Mouse (Mus musculus): ENCODE measurements at regions not wholly inside any gene's neighbourhood (a gene's known extent, or its start where the extent isn't known, plus 50 kb on each side); places are given as distances from the start of the nearest gene placed in this dataset.
A peak's percentile ranks its signal among the peaks of the same experiment; 100 is the strongest.
"Not testable (repeated sequence)": the region's sequence is repeated elsewhere in the genome, so short reads cannot be mapped to it uniquely, and the experiment has no call there.

DNA sequence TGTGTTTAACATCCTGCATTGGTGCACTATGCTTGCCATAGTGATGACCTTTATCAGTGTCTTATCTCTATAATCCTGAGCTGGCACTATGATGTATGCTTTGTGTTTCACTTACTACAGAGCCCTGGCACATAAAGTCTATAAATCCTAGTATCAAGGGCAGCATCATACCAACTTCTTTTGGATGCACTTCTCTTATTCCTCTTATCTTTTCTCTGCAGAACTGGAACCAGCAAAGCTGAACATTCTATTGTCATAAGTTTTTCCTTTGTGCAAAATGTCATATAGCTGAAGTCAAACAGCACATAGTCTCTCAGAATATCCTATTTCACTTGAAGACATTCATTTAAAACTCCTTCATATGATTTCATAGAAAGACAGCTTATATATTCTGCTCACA is 563.3 kb upstream of the Foxg1 start:
- H3K4me2 ChIP-seq (replicated peaks; ENCODE audit: low read depth, low read length) = no peak overlapping the region
- H3K36me3 ChIP-seq (ENCODE audit: control insufficient read depth, insufficient read depth, low read length) = no peaks in the 10 kb centered on the region
- H3K27ac ChIP-seq (ENCODE audit: low read depth, low read length) = no peak overlapping the region
- ATAC-seq (ENCODE audit: low FRiP score) = no peak
- H3K27me3 ChIP-seq (ENCODE audit: control insufficient read depth, insufficient read depth, low read length) = no peaks in the 10 kb centered on the region
- H3K9ac ChIP-seq (ENCODE audit: low read depth, low read length) = no peak overlapping the region
- H3K4me1 ChIP-seq (replicated peaks; ENCODE audit: control insufficient read depth, insufficient read depth, low read length) = no peaks in the 10 kb centered on the region
- no peak for DNase-seq (ENCODE audit: low spot score)
- no peaks in the 10 kb centered on the region for H3K9me3 ChIP-seq (ENCODE audit: control insufficient read depth, low read length)
- H3K4me3 ChIP-seq (ENCODE audit: low read depth, low read length) = no peak overlapping the region

GRCm38 (mm10) chr12:48820206-48820605 is 562.3 kb upstream of the Foxg1 start:
- DNase-seq (ENCODE audit: low spot score) (no peak), ATAC-seq (ENCODE audit: low FRiP score) (no peak)
- Histone ChIP-seq H3K4me3 (ENCODE audit: low read depth, low read length) (no peak overlapping the region), H3K36me3 (ENCODE audit: control insufficient read depth, insufficient read depth, low read length) (no peaks in the 10 kb centered on the region), H3K9me3 (ENCODE audit: control insufficient read depth, low read length) (no peaks in the 10 kb centered on the region), H3K9ac (ENCODE audit: low read depth, low read length) (no peak overlapping the region), H3K27me3 (ENCODE audit: control insufficient read depth, insufficient read depth, low read length) (no peaks in the 10 kb centered on the region), H3K4me1 (replicated peaks; ENCODE audit: control insufficient read depth, insufficient read depth, low read length) (no peaks in the 10 kb centered on the region), H3K4me2 (replicated peaks; ENCODE audit: low read depth, low read length) (no peak overlapping the region), H3K27ac (ENCODE audit: low read depth, low read length) (no peak overlapping the region)

DNA sequence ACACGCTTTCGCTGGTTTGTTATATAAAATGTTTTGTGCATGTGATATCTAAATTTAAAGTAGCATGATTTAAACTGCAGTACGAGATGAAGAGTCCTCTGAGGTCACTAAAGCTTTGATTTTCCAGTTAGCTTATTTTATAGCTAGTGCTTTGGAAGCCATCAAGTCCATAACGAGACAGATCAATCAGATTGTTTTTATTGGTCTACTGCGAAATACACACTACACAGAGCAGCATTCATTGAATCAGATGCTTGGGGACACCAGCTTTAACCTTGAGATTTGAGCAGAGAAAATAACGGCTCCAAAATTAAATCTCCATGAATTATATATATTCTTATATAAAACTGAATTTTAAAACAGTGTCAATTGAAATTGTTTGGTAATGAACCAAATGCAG is 556.2 kb upstream of the Foxg1 start:
- 84% methylated on average over 6 of the region's 6 CpGs for WGBS
- no peak overlapping the region for H3K27ac ChIP-seq (ENCODE audit: low read depth, low read length)
- no peaks in the 10 kb centered on the region for H3K4me1 ChIP-seq (replicated peaks; ENCODE audit: control insufficient read depth, insufficient read depth, low read length)
- no peak overlapping the region for H3K9ac ChIP-seq (ENCODE audit: low read depth, low read length)
- no peaks in the 10 kb centered on the region for H3K27me3 ChIP-seq (ENCODE audit: control insufficient read depth, insufficient read depth, low read length)
- H3K36me3 ChIP-seq (ENCODE audit: control insufficient read depth, insufficient read depth, low read length) = no peaks in the 10 kb centered on the region
- no peak for DNase-seq (ENCODE audit: low spot score)
- no peaks in the 10 kb centered on the region for H3K9me3 ChIP-seq (ENCODE audit: control insufficient read depth, low read length)
- ATAC-seq (ENCODE audit: low FRiP score) = no peak
- no peak overlapping the region for H3K4me3 ChIP-seq (ENCODE audit: low read depth, low read length)
- no peak overlapping the region for H3K4me2 ChIP-seq (replicated peaks; ENCODE audit: low read depth, low read length)

DNA sequence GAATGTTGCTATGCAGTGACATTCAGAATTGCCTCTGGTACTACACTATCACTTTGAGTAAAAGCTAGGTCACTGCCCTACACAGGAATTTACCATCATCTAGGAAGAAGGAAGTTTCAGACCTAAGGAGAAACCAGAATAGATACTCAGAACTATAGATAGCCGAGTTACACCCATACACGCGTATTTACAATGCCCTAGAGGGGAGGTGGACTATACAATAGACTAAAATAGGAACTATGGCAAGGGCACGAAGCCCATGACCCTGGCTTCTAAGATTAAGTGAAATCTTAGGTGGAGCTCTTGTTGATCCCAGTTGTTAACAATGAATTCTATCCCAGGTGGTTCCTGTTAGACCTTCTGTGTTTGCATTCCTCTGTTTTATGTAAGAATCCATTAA is 529.1 kb upstream of the Foxg1 start:
- 91% methylated on average over 4 of the region's 4 CpGs for WGBS

DNA sequence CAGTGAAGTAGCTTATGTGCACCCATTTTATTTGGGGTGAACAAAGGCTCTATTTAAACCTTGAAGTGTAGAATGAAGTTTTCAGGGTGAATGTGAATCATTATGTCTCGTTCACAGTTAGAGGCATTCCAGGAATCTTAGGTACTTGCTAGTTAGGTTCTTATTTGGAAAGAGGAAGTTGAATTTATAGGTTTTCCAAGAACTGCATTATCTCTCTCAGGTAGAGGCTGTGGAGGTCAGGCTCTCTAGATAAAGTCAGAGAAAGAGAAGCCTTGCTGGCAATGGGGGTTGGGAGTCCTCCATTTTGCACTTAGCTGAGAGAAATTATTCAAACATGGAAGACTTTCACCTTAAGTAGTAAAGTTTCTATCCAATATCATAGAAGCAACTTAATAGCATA is 528.4 kb upstream of the Foxg1 start:
- no peaks in the 10 kb centered on the region for H3K27me3 ChIP-seq (ENCODE audit: control insufficient read depth, insufficient read depth, low read length)
- ATAC-seq (ENCODE audit: low FRiP score) = no peak
- H3K27ac ChIP-seq (ENCODE audit: low read depth, low read length) = no peak overlapping the region
- H3K9me3 ChIP-seq (ENCODE audit: control insufficient read depth, low read length) = no peaks in the 10 kb centered on the region
- H3K4me2 ChIP-seq (replicated peaks; ENCODE audit: low read depth, low read length) = no peak overlapping the region
- WGBS = 80% methylated on average over 1 of the region's 1 CpGs
- H3K36me3 ChIP-seq (ENCODE audit: control insufficient read depth, insufficient read depth, low read length) = no peaks in the 10 kb centered on the region
- no peaks in the 10 kb centered on the region for H3K4me1 ChIP-seq (replicated peaks; ENCODE audit: control insufficient read depth, insufficient read depth, low read length)
- H3K4me3 ChIP-seq (ENCODE audit: low read depth, low read length) = no peak overlapping the region
- H3K9ac ChIP-seq (ENCODE audit: low read depth, low read length) = no peak overlapping the region
- DNase-seq (ENCODE audit: low spot score) = no peak

More for the DNA sequence above, 529.1 kb upstream of the Foxg1 start:
- ATAC-seq (ENCODE audit: low FRiP score); DNase-seq (ENCODE audit: low spot score); H3K4me3 ChIP-seq (ENCODE audit: low read depth, low read length); H3K27ac ChIP-seq (ENCODE audit: low read depth, low read length); H3K4me1 ChIP-seq (replicated peaks; ENCODE audit: control insufficient read depth, insufficient read depth, low read length); H3K27me3 ChIP-seq (ENCODE audit: control insufficient read depth, insufficient read depth, low read length); H3K9ac ChIP-seq (ENCODE audit: low read depth, low read length); H3K36me3 ChIP-seq (ENCODE audit: control insufficient read depth, insufficient read depth, low read length); H3K4me2 ChIP-seq (replicated peaks; ENCODE audit: low read depth, low read length); H3K9me3 ChIP-seq (ENCODE audit: control insufficient read depth, low read length): not testable (repeated sequence)

- Histone ChIP-seq H3K9me3 (ENCODE audit: control insufficient read depth, low read length) (no peaks in the 10 kb centered on the region), H3K36me3 (ENCODE audit: control insufficient read depth, insufficient read depth, low read length) (no peaks in the 10 kb centered on the region), H3K4me3 (ENCODE audit: low read depth, low read length) (no peak overlapping the region), H3K9ac (ENCODE audit: low read depth, low read length) (no peak overlapping the region), H3K27me3 (ENCODE audit: control insufficient read depth, insufficient read depth, low read length) (no peaks in the 10 kb centered on the region), H3K4me1 (replicated peaks; ENCODE audit: control insufficient read depth, insufficient read depth, low read length) (no peaks in the 10 kb centered on the region), H3K27ac (ENCODE audit: low read depth, low read length) (no peak overlapping the region), H3K4me2 (replicated peaks; ENCODE audit: low read depth, low read length) (no peak overlapping the region)
- DNase-seq (ENCODE audit: low spot score) = peak; percentile 3
- WGBS = 44% methylated on average over 8 of the region's 8 CpGs
- peak; percentile 80 for ATAC-seq (ENCODE audit: low FRiP score)
These were observed 504.0 kb upstream of the Foxg1 start for GRCm38 (mm10) chr12:48878244-48879031.

Data from hindbrain, embryonic 11.5 days (tissue).